Mouse (Mus musculus) adrenal gland (tissue): Measurements from ENCODE around the gene Col15a1.

Source experiments
- intact Hi-C: fragments of 180-260 bp; cut with DNase I; formaldehyde crosslinking; loops from one replicate; pipeline ENCODE4 v1.15.1; 2025

The Col15a1 gene

DNA sequence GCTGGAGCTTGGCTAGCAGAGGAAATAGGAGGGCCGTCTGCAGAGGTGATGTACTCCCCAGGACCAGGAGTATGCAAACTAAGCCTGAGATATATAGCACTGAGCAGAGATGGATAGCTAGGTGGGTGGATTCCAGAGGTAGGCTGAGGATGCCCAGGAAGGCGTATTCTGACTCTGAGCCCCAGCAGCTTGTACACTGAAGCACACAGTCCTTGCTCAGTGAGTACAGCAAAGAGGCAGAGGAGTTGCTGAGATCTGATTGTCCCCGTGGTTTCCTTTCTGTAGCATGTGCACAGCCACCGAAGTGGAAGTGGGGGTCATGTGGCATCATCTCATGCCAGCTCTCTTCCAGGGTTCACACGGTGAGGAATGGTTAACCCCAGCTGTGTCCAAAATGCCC is 54.0 kb downstream of the Col15a1 start:
- intact Hi-C loops = no loop called here

DNA sequence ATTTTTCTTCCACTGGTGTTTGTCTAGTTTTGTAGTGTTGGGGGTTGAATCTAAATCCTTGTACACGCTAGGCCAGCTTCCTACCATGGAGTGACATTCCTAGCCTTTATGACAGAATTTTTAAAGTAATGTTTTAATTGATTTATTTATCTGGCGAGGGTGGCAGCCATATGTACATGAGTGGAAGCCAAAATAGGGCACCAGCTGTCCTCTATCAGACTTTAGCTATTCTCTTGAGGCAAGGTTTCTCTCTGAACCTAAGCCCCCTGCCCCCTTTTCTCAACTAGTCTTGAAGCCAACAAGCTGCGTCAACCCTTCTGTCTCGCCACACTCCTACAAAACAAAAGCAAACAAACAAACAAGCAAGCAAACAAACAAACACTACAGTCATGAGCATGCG is 57.6 kb downstream of the Col15a1 start:
- intact Hi-C loops = no loop called here

DNA sequence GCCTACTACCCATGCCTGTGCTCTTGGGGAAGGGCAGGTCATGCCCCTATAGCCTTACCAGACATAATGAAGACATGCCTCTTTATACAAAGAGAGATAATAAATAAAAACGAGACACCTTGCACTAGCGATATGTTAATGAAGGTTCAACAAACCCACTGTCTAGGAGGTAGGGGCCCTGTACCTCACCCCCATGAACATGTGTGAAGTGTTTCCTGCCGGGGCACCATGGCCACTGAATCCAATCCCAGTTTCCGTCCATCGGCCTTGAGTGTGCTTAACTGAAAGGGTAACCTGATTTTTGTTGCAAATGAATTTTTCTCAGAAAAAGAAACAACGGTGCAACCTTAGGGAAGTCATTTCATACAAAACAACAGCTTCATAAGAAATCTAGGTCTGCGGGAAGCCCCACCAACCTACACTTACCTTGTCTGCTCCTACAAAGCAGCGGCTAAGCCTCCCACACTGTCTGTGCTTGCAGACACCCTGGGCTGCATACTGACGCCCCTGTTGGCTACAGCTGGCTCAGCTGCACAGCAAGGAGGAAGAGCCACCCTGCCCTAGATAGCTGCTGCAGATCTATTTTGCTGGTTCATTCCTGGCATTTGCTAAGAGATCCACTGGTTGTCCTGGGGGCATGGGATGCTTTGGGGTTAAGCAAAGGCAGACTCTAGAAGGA is 64.6 kb downstream of the Col15a1 start:
- intact Hi-C loops = no loop called here

DNA sequence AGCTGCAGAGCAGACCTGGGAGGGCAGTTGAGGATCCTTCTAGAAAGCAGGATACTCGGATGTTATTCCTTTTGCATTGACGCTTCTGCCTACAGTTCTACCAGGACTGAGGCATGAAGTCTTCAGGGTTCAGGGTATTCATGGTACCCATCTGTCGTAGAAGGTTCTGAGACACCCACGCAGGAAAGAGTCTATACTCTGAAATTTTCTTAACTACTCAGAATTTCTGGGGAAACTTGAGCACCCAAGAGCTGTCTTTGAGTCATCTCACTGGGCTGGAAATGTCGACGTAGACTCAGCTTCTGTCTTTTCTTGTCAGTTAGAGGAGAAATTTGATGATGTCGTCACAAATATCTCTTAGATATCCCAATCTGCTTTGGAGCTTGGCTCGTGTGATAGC is 65.8 kb downstream of the Col15a1 start:
- intact Hi-C loops = no loop called here

DNA sequence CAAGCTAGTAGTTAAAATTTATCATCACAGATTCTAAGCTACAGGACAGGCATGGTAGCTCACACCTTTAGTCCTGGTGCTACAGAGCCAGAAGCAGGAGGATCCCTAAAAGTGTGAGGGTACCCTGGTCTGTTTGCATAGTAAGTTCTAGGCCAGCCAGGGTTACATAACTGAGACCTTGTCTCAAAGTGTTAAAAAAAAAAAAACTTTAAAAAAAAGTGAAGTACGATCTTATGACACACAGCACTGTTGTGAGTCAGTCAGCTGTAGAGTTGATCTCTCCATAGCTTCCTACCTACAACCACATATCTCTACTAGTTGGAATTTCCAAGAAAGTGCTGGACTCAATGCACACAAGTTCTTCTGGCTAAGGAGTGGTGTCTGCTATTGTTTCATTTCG is 67.0 kb downstream of the Col15a1 start:
- intact Hi-C loops = no loop called here

DNA sequence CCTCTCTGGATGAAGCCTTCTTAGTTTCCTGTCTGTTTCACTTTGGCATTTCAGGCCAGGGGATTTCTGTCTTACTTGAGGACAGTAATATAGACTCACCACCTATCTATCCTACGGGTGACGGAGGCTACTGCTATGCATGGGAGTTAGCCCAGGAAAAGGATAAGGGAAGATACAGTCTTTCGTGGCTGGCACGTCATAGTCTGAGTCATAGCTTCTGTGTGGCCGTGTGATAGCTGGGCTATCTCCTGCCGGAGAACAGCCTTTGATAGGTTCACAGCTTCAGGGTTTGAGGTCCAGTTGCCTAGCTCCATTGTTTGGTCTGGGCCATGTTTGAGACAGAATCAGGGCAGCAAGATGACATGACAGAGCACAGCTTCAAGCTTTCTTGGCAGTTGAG is 70.4 kb downstream of the Col15a1 start:
- intact Hi-C loops = no loop called here

DNA sequence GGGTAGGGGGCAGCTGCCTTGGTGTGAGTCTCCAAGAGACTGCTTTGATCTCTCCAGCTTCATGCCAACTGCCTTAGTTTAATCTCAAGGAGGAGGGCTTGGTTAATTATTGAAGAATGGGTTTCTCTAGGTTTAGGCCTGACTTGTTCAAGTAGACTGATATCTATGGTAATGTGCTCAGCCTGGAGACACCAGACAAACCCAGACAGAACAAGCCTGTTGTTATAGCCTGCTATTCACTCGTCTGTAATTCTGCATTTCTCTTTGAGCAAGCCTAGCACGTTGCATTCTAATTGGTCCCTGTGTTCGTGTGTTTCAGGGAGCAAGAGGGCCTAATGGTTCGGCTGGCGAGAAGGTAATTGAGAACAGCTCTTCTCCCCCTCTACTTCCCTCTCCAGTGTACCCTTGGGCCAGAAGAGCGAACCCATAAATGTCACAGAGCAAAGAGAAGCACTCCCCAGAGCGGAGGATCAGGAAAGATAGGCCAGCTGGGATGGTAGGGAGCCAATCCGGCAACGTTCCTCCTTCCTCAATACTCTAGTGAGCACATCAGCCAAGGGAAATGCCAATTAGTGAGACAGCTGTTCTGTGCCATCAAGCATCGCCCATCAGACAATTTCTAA is 71.2 kb downstream of the Col15a1 start:
- intact Hi-C loops = no loop called here

DNA sequence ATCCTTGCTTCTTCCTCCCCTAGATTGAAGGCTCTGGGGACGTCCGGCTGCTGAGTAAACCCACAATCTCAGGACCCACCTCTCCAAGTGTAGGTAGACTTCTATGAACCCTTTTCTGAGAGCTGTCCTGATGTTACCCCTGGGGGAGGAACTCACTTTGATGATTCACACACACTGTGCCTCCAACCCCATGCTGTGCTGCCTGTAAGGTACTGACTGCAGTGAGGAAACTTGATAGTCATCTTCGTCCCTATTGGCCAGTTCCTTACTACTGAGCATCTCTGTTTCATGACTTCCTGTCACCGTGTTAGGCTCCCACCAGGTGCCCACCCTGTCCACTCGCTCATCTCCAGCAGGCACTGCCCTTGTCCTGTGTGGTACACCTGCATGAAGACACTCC is 72.2 kb downstream of the Col15a1 start:
- intact Hi-C loops = no loop called here

DNA sequence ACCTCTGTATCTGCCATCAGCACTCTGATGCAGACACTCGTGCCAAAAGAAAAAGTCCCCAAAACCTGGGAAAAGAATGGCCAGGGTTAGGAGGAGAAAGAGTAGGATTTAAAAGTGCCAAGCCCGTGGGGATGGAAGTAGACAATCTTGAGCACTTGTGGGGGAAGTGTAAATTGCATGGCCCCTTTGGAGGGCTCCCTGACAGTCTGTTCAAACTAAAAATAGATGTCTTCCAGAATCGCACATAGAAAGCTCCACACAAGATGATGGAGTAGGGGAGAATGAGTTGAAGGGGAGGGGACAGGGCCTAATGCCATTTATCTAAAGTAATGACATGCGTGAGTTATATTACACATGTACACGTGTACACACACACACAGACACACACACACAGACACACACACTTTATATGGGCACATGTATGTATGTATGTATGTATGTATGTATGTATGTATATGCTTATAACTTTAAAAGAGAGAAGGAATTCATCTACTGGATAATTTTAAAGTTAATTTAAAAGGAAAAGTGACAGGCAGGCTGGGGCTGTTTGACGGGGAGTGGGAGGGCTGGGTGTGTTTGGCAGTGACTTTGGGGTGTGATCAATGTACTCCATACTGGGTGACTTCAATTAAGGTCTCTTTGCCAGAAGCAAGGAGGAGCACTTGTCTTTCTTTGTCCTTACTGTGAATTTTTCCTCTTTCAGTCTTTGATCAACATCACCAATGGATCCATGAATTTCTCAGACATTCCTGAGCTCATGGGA is 74.1 kb downstream of the Col15a1 start:
- intact Hi-C loops = no loop called here

DNA sequence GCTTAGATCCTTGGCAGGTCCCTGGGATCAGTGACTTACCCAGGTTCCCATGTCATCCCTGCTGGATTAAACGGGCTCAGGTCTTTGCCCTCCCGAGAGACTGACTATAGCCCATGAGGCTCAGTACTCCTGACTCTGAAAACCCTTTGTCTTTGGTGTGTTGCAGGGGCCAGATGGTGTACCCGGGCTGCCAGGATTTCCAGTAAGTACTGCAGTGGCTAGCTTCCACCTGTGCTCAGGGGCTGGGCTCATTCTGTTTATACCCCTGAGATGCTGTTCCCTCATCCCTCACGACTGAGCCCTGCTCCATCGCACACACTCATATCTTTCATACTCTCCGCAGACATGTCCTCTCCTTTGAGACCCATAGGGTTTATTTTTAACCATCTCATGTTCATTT is 76.3 kb downstream of the Col15a1 start:
- intact Hi-C loops = no loop called here

DNA sequence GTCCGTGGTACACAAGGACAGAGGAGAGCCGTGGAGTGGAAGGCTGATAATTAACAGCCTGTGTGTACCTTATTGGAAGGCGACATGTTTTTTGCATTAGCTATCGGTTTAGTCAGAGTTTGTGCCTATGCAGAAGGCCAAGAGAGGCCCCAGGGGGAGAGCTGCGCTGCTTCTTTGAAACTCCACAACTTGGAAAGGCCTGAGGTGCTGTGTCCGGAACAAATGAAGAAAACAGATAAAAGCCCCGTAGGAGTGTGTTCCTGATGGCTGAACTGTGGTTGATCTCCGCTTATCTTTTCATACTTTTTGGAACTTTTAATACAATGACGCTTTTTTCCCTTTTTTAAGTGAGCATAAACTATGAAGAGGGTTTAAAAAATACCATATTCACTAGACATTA is 76.9 kb downstream of the Col15a1 start:
- intact Hi-C loops = no loop called here

DNA sequence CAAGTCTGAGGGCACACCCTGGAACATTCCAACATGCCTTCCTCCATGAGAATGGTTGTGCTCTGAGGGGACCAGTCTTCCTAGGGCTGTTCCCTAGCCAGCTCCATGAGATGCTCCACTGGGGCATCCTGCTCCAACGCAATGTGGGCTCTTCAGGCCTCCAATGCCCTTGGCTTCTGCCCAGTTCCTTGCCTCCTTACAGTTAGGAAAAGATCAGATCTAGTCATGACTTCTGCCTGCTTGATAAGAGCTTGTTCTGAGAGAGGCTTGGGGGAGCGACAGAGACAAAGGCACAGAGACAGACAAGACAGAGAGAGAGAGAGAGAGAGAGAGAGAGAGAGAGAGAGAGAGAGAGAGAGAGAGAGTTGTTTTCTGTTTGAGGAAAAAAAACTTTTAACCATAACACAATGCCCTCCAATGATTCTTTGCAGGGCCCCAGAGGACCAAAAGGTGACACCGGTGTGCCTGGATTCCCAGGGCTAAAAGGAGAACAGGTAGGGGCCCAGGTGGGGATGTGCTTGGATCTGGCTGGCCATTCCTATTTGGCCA is 78.7 kb downstream of the Col15a1 start:
- intact Hi-C loops = no loop called here

DNA sequence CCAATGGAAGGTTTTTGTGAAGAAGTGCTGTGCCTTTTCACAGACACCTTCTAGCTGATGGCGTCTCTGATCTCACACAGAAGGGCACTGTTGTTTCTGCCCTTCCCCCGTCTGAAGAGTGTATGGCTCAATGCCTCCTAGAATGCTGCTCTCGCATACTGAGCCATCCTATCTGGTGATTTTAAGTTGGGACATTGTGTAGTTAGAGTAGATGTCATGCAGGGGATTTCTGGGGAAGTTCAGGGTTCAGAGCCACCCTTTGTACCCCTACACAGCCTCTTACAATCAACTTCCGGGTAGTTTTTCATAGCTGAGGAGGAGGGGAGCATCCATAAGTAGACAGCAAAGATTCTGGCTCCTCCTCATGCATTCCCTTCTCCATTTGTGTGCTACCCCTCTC is 79.5 kb downstream of the Col15a1 start:
- intact Hi-C loops = no loop called here

DNA sequence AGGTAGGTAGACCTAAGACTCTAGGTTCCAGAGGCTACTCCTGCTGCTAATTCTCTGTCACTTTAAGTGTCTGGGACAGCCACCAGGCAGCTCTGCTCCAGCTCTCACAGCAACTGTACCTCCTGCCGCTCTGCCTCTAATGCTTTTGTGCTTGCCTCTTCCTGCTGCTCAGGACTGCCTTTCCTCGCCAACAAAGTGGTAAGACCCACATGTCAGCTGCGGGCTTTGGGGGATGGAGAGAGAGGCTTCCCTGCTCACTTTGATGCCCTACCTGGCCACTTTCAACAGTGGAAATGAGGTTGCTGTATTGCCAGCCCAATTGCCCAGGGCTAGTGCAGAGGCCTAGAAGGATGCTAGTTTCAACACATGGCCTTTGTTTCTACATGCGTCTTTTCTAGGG is 80.3 kb downstream of the Col15a1 start:
- intact Hi-C loops = no loop called here

DNA sequence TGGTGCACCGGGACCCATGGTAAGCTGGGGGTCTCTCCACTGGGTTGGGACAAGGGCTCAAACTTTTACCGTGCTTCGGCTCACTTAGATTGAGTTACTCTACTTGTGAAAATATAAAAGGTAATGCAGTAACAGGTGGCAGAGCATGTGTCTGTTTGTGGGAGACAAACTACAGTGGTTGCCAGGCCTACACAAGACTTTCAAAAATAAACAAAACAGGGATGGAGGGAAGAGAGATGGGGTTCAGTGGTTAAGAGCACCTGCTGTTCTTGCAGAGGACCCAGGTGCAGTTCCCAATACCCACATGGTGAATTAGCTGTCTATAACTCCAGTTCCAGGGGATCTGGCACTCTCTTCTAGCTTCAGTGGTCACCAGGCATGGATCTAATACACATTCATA is 81.6 kb downstream of the Col15a1 start:
- intact Hi-C loops = no loop called here

DNA sequence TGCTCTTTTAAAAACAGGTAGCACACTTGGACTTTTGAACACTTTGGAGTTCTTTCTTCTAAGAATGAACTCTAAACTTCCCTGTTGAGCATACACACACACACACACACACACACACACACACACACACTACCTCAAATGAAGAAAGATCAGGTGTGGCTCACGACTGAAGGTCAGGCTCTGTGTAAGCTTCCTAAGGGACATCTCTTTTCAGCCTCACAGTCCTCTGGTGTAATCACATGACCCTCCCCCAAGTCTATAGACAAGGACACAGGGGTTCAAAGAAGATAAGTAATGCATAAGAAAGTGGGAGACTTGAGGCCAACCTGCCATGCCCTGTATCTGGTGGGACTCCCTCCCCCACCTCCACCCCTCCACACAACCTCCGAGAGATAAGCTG is 82.5 kb downstream of the Col15a1 start:
- intact Hi-C loops = no loop called here

DNA sequence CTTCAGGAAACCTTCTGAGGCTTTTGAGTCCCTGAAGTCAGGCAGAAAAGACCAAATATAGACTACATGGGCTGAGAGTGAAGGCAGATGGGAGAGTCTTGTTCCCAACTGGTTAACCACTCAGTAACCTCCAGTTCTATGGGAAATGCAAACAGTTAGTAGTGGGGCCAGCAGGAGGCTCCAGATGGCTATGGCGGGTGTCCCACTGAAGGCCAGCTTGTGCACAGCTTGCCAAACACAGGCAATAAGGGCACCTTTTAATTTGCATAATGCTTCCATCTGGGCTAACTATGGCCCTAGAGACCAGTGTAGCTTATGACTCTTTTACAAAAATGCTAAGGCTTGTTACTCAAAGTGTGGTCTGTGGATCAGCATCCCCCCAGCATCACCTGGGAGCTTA is 83.1 kb downstream of the Col15a1 start:
- intact Hi-C loops = no loop called here

DNA sequence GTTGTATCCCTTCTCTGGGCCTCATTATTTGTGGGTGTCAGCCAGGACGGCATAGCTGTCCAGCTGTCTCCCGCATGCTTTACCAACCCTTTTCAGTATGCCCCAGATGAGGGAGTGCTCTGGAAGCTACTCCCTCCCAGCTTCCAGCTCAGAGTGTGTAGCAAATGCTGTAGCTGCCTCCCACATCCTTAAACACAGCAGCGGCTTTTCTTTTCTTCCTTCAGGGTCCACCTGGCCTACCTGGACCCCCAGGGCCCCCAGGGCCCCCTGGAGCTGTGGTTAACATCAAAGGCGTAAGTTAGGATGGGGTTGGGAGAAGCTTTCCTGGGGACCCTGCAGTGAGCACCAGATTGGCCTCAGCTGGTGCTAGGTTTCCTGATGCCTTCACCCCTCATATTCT is 85.0 kb downstream of the Col15a1 start:
- intact Hi-C loops = no loop called here

DNA sequence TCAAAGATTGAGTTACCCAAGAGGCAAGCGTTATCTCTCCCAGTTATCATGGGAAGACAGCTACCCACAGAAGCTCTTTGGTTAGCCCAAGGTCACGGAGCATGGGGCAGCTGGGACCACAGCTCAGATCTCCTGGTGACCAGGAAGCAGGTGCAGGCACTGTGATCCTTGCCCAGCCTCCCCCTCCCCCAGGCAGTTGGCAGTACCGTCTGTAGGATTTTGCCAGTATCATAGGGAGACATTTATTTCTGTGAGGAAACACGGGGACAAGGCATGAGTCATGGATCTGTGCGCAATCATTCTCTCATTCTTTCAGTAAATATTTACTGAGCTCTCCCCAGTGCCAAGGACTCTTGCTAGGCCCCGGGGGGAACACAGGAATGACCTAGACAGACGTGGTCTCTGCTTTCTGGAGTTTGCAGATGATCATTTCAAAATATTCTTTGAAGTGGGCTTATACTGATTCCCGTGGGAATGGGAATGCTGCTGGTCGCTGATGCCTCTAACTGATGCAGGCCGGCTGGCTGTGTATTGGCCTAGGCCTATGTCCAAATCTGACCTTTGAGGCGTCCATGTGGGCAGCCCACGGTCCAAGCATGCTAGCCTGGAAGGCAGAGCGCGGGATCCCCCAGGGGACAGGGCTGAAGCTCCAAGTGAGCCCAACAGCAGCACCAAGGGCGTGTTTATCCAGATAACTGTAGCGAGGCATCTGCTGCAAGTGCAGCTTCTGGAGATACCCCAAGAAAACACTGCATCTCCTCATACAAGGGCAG is 86.0 kb downstream of the Col15a1 start:
- intact Hi-C loops = no loop called here

DNA sequence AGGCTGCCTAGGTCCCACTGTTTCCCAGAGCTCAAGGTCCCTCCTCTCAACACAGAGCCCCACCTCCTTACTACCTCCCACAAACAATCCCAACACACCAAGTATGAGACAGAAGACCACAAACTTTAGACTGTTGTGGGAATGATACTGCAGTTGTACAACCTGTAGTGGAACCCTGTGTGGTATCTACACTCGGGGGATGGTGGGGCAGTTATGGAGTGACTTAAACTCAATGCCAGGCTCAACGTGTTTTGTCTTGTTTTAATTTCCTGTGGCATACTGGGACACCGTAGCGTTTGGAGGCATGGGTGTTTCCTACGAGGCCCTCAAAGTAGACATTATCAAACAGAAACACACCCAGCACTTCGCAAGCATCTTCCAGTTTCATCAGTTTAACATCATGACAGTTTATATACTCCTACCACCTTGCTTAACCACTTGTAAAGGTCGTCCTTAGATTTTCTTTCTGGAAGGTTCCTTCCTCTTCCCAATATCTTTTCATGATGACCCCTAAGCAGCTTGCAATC is 86.6 kb downstream of the Col15a1 start:
- intact Hi-C loops = no loop called here

DNA sequence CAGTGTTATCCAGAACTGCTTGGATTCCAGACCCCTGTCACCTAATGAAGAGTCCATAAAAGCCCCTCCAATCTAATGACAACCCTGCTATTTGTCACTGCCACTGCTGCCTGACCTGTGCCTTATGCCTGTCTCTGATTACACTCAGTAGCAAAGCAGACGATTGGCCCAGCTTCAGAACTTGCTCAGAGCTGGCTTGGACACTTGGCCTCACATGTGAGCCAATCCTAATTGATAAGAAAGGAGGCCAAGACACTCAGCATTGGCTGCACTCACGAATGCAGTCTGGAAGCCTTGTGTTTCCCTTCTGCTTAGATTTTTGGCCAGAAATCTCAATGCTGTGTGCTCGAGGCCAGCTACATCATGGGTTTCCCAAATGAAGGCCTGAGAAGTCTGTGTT is 87.6 kb downstream of the Col15a1 start:
- intact Hi-C loops = no loop called here
